Mouse (Mus musculus) lung, postnatal 0 days (tissue): ENCODE results near the gene Pou6f1. TPM values are rescaled to one million over a fixed set of nuclear protein-coding genes. Genes with fewer than 3 reads are reported as not detected.

Source experiments
- ATAC-seq: fragments of 200-750 bp; cut with Nextera tagmentation; 2 replicates; pipeline ENCODE4 v1.8.0; 2017; ENCODE audit warnings: moderate library complexity
- DNase-seq: peaks from one replicate; pipeline ENCODE4 v3.0.0-alpha.2; 2016; ENCODE audit warnings: low spot score
- H3K27ac ChIP-seq: fragments of 300-500 bp; sonication (generic); 2 replicates; pipeline ENCODE4 v1.5.1; 2014; ENCODE audit warnings: antibody characterized with exemption, mild to moderate bottlenecking, low read length, mixed read lengths
- H3K27me3 ChIP-seq: fragments of 300-500 bp; sonication (generic); replicated peaks from 2 replicates; pipeline ENCODE4 v1.6.1; 2014; ENCODE audit warnings: low read length, mixed read lengths; ENCODE audit not compliant: insufficient read depth
- H3K36me3 ChIP-seq: fragments of 300-500 bp; sonication (generic); 2 replicates; pipeline ENCODE4 v1.6.1; 2014; ENCODE audit warnings: low read length, mixed read lengths; ENCODE audit not compliant: insufficient read depth
- H3K4me1 ChIP-seq: fragments of 300-500 bp; sonication (generic); 2 replicates; pipeline ENCODE4 v1.6.1; 2014; ENCODE audit warnings: antibody characterized with exemption, low read depth, low read length, mixed read lengths; ENCODE audit not compliant: insufficient read depth
- H3K4me2 ChIP-seq: fragments of 300-500 bp; sonication (generic); replicated peaks from 2 replicates; pipeline ENCODE4 v1.6.1; 2014; ENCODE audit warnings: low read depth, mild to moderate bottlenecking, low read length, moderate library complexity, mixed read lengths
- H3K4me3 ChIP-seq: fragments of 300-500 bp; sonication (generic); 2 replicates; pipeline ENCODE4 v1.5.1; 2014; ENCODE audit warnings: low read depth, low read length
- H3K9ac ChIP-seq: fragments of 300-500 bp; sonication (generic); replicated peaks from 2 replicates; pipeline ENCODE4 v1.6.1; 2014; ENCODE audit warnings: low read depth, mild to moderate bottlenecking
- H3K9me3 ChIP-seq: fragments of 300-500 bp; sonication (generic); 2 replicates; pipeline ENCODE4 v1.6.1; 2016; ENCODE audit warnings: low read length, mixed read lengths
- CTCF ChIP-seq: IDR thresholded peaks from 2 replicates; pipeline ENCODE4 v1.5.1; 2016; ENCODE audit warnings: antibody characterized with exemption, mild to moderate bottlenecking
- EP300 ChIP-seq: IDR thresholded peaks from 2 replicates; pipeline ENCODE4 v1.6.1; 2016; ENCODE audit warnings: antibody characterized with exemption, mild to moderate bottlenecking, control low read depth
- WGBS: fragments of 180-500 bp; shearing (Covaris S2); extraction: QIAGEN DNeasy Blood & Tissue Kit; methylation state at CpG from one replicate; pipeline ENCODE4 v1.1.7; 2014; 5-methylcytosine and 5-hydroxymethylcytosine counted together
- polyA plus RNA-seq: library from polyadenylated mRNA; unstranded; fragments of >200 nt; fragmentation: Nextera tagmentation; extraction: Ambion mirVana; gene quantifications from 2 replicates; pipeline ENCODE4 v1.2.1, GENCODE M21; 2015

The Pou6f1 gene
- polyA plus RNA-seq, 1 experiment from 2014 or later, result 7.6 TPM

- Histone ChIP-seq H3K9me3 (no peaks in the 10 kb centered on the region), H3K4me1 (peaks cover 3% of the 10 kb centered on the region; the same call in 1 of the 2 replicates), H3K9ac (peak within 1 kb of the TSS; percentile 73), H3K27ac (peak within 1 kb of the TSS; percentile 77), H3K4me3 (peak within 1 kb of the TSS; percentile 67), H3K36me3 (no peaks in the 10 kb centered on the region), H3K27me3 (no peaks in the 10 kb centered on the region), H3K4me2 (peak within 1 kb of the TSS; percentile 93)
- TF ChIP-seq EP300 (no peak), CTCF (peak; percentile 21; the same call in 1 of the 2 replicates)
- peak; percentile 71 for DNase-seq
- WGBS, result under 1% methylated on average over 37 of the region's 77 CpGs
- peak; percentile 82 for ATAC-seq
Measured at GRCm38 (mm10) chr15:100636700-100637501, 37.1 kb upstream of the Pou6f1 start, which contains the start of gene Smagp. Gene Smagp (minus strand): TSS chr15:100636940.

- peak overlapping the region; percentile 77 for H3K27ac ChIP-seq
- H3K27me3 ChIP-seq, result no peaks in the 10 kb centered on the region
- H3K4me2 ChIP-seq, result peak overlapping the region; percentile 93
- DNase-seq (peak; percentile 51), ATAC-seq (0 out of 2 replicates have a peak, but pooled peaks have one; percentile 0)
- 4% methylated on average over 37 of the region's 38 CpGs for WGBS
- H3K36me3 ChIP-seq, result no peaks in the 10 kb centered on the region
- peak overlapping the region; percentile 73 for H3K9ac ChIP-seq
- TF ChIP-seq EP300, result no peak
- no peak for TF ChIP-seq CTCF
- peaks cover 3% of the 10 kb centered on the region; the same call in 1 of the 2 replicates for H3K4me1 ChIP-seq
- no peaks in the 10 kb centered on the region for H3K9me3 ChIP-seq
- H3K4me3 ChIP-seq, result peak overlapping the region; percentile 67
Measured at GRCm38 (mm10) chr15:100635851-100636645, 36.3 kb upstream of the Pou6f1 start.

- H3K27ac ChIP-seq, result peak overlapping the region; percentile 7; the same call in 1 of the 2 replicates
- no peak for ATAC-seq
Measured at GRCm38 (mm10) chr15:100635239-100635638, 35.5 kb upstream of the Pou6f1 start.

GRCm38 (mm10) chr15:100633341-100633740 lies 33.6 kb upstream of the Pou6f1 start:
- H3K9me3 ChIP-seq, result no peaks in the 10 kb centered on the region
- H3K4me3 ChIP-seq, result no peak overlapping the region
- no peaks in the 10 kb centered on the region for H3K36me3 ChIP-seq
- H3K4me2 ChIP-seq, result no peak overlapping the region
- TF ChIP-seq CTCF (no peak), EP300 (no peak)
- peaks cover 3% of the 10 kb centered on the region; the same call in 1 of the 2 replicates for H3K4me1 ChIP-seq
- DNase-seq (peak; percentile 35), ATAC-seq (no peak)
- no peaks in the 10 kb centered on the region for H3K27me3 ChIP-seq
- H3K9ac ChIP-seq, result no peak overlapping the region
- 57% methylated on average over 10 of the region's 10 CpGs for WGBS
- H3K27ac ChIP-seq, result no peak overlapping the region

More at GRCm38 (mm10) chr15:100635239-100635638, 35.5 kb upstream of the Pou6f1 start:
- H3K36me3 ChIP-seq, result no peaks in the 10 kb centered on the region
- no peaks in the 10 kb centered on the region for H3K9me3 ChIP-seq
- WGBS, result 15% methylated on average over 9 of the region's 9 CpGs
- peak overlapping the region; percentile 93 for H3K4me2 ChIP-seq
- DNase-seq, result peak; percentile 44
- peak overlapping the region; percentile 67; the same call in 1 of the 2 replicates for H3K4me3 ChIP-seq
- peaks cover 3% of the 10 kb centered on the region; the same call in 1 of the 2 replicates for H3K4me1 ChIP-seq
- no peaks in the 10 kb centered on the region for H3K27me3 ChIP-seq
- no peak overlapping the region for H3K9ac ChIP-seq
- TF ChIP-seq CTCF, result no peak
- TF ChIP-seq EP300, result no peak

- H3K9ac ChIP-seq, result no peak overlapping the region
- H3K4me3 ChIP-seq, result no peak overlapping the region
- no peaks in the 10 kb centered on the region for H3K9me3 ChIP-seq
- 0 out of 2 replicates have a peak overlapping the region, but pooled peaks have one; percentile 2 for H3K27ac ChIP-seq
- 55% methylated on average over 5 of the region's 5 CpGs for WGBS
- TF ChIP-seq EP300 (no peak), CTCF (no peak)
- no peaks in the 10 kb centered on the region for H3K27me3 ChIP-seq
- H3K4me1 ChIP-seq, result peaks cover 8% of the 10 kb centered on the region; the same call in 1 of the 2 replicates
- no peak overlapping the region for H3K4me2 ChIP-seq
- ATAC-seq, result no peak
- no peaks in the 10 kb centered on the region for H3K36me3 ChIP-seq
- no peak for DNase-seq
Measured at GRCm38 (mm10) chr15:100632323-100632722, 32.5 kb upstream of the Pou6f1 start.
